Mouse (Mus musculus) small intestine, adult 2 months (tissue): ENCODE results near the gene Lbh.

Experiments
- CTCF ChIP-seq: fragments of 200-500 bp; IDR thresholded peaks from 2 replicates; pipeline ENCODE4 v1.5.1; 2012; ENCODE audit warnings: low read depth, mild to moderate bottlenecking, control low read depth, inconsistent platforms, low read length, moderate library complexity, mixed read lengths; ENCODE audit not compliant: insufficient replicate concordance, insufficient read length; ENCODE audit errors: extremely low read depth
- POLR2A ChIP-seq: fragments of 200-500 bp; IDR thresholded peaks from 2 replicates; pipeline ENCODE4 v1.6.1; 2012; ENCODE audit warnings: low read depth, mild to moderate bottlenecking, control low read depth, inconsistent platforms, low read length, moderate library complexity

DNA sequence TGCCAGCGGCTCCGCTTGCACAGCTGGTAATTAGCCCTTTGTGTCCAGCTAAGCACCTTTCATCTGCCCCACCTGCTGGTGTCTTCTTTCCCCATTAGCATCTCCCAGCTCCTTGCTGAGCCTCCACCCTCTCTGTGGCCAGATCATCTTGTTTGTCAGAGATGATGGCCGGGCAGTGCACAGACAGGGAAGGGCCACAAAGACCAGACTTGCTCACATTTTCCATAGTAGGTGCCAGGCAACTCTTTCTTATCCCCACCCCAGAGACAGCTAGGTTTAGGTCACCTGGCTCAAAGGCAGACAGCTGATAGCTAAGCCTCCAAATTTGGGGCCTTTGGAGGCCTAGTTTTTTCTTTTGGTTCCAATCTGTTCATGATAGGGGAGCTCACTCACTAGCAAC is 16.5 kb downstream of the Lbh start:
- TF ChIP-seq CTCF (no peak), POLR2A (no peak)
